Mouse (Mus musculus): ENCODE measurements around the gene Gm36210. TPM values are rescaled to one million over a fixed set of nuclear protein-coding genes. Genes with fewer than 3 reads are reported as not detected.

Gene Gm36210
- polyA plus RNA-seq, 1 experiment from 2014 or later, result not detected

GRCm38 (mm10) chr7:4857321-4857720 is 49.0 kb downstream of the Gm36210 start:
- WGBS (ENCODE audit: insufficient replicate concordance), result 62% methylated on average over 7 of the region's 7 CpGs
- Histone ChIP-seq H3K27me3 (ENCODE audit: insufficient read depth, low read length) (no peaks in the 10 kb centered on the region), H3K4me3 (ENCODE audit: low read depth, low read length) (no peak overlapping the region), H3K27ac (ENCODE audit: low read depth) (no peak overlapping the region), H3K9ac (replicated peaks) (no peak overlapping the region), H3K9me3 (ENCODE audit: low read length) (no peaks in the 10 kb centered on the region), H3K4me1 (ENCODE audit: insufficient read depth) (peaks cover 4% of the 10 kb centered on the region), H3K36me3 (replicated peaks; ENCODE audit: insufficient read depth, low read length) (no peaks in the 10 kb centered on the region), H3K4me2 (ENCODE audit: low read depth, low read length) (no peak overlapping the region)
- ATAC-seq, result no peak
- TF ChIP-seq EP300 (IDR thresholded peaks at IDR 0.05; ENCODE audit: low read depth), result no peak
- no peak for TF ChIP-seq CTCF (IDR thresholded peaks at IDR 0.05; ENCODE audit: low read depth)
- DNase-seq, result no peak

GRCm38 (mm10) chr7:4856508-4856907 is 49.8 kb downstream of the Gm36210 start:
- peaks cover 4% of the 10 kb centered on the region for H3K4me1 ChIP-seq (ENCODE audit: insufficient read depth)
- no peaks in the 10 kb centered on the region for H3K9me3 ChIP-seq (ENCODE audit: low read length)
- no peak for DNase-seq
- no peak overlapping the region for H3K9ac ChIP-seq (replicated peaks)
- TF ChIP-seq EP300 (IDR thresholded peaks at IDR 0.05; ENCODE audit: low read depth), result no peak
- no peak for TF ChIP-seq CTCF (IDR thresholded peaks at IDR 0.05; ENCODE audit: low read depth)
- H3K4me3 ChIP-seq (ENCODE audit: low read depth, low read length), result no peak overlapping the region
- no peak for ATAC-seq
- H3K36me3 ChIP-seq (replicated peaks; ENCODE audit: insufficient read depth, low read length), result no peaks in the 10 kb centered on the region
- no peak overlapping the region for H3K27ac ChIP-seq (ENCODE audit: low read depth)
- 57% methylated on average over 9 of the region's 9 CpGs for WGBS (ENCODE audit: insufficient replicate concordance)
- H3K4me2 ChIP-seq (ENCODE audit: low read depth, low read length), result no peak overlapping the region
- no peaks in the 10 kb centered on the region for H3K27me3 ChIP-seq (ENCODE audit: insufficient read depth, low read length)

GRCm38 (mm10) chr7:4853613-4854012 is 52.7 kb downstream of the Gm36210 start:
- Histone ChIP-seq H3K4me3 (ENCODE audit: low read depth, low read length) (no peak overlapping the region), H3K27ac (ENCODE audit: low read depth) (no peak overlapping the region), H3K27me3 (ENCODE audit: insufficient read depth, low read length) (no peaks in the 10 kb centered on the region), H3K36me3 (replicated peaks; ENCODE audit: insufficient read depth, low read length) (no peaks in the 10 kb centered on the region), H3K9me3 (ENCODE audit: low read length) (no peaks in the 10 kb centered on the region), H3K4me2 (ENCODE audit: low read depth, low read length) (no peak overlapping the region), H3K4me1 (ENCODE audit: insufficient read depth) (no peaks in the 10 kb centered on the region), H3K9ac (replicated peaks) (no peak overlapping the region)
- TF ChIP-seq EP300 (IDR thresholded peaks at IDR 0.05; ENCODE audit: low read depth), result no peak
- TF ChIP-seq CTCF (IDR thresholded peaks at IDR 0.05; ENCODE audit: low read depth), result no peak
- DNase-seq (no peak), ATAC-seq (no peak)
- WGBS (ENCODE audit: insufficient replicate concordance), result 58% methylated on average over 3 of the region's 3 CpGs

- H3K27me3 ChIP-seq (ENCODE audit: insufficient read depth, low read length), result no peaks in the 10 kb centered on the region
- no peaks in the 10 kb centered on the region for H3K4me1 ChIP-seq (ENCODE audit: insufficient read depth)
- DNase-seq, result no peak
- H3K9ac ChIP-seq (replicated peaks), result no peak overlapping the region
- no peak overlapping the region for H3K27ac ChIP-seq (ENCODE audit: low read depth)
- no peak overlapping the region for H3K4me2 ChIP-seq (ENCODE audit: low read depth, low read length)
- TF ChIP-seq CTCF (IDR thresholded peaks at IDR 0.05; ENCODE audit: low read depth) (no peak), EP300 (IDR thresholded peaks at IDR 0.05; ENCODE audit: low read depth) (no peak)
- H3K36me3 ChIP-seq (replicated peaks; ENCODE audit: insufficient read depth, low read length), result no peaks in the 10 kb centered on the region
- no peak overlapping the region for H3K4me3 ChIP-seq (ENCODE audit: low read depth, low read length)
- 72% methylated on average over 8 of the region's 8 CpGs for WGBS (ENCODE audit: insufficient replicate concordance)
- no peak for ATAC-seq
- H3K9me3 ChIP-seq (ENCODE audit: low read length), result no peaks in the 10 kb centered on the region; the same call in 1 of the 2 replicates
These were observed 55.0 kb downstream of the Gm36210 start for GRCm38 (mm10) chr7:4851315-4851688.

GRCm38 (mm10) chr7:4850621-4851314 is 55.5 kb downstream of the Gm36210 start:
- H3K36me3 ChIP-seq (replicated peaks; ENCODE audit: insufficient read depth, low read length), result no peaks in the 10 kb centered on the region

GRCm38 (mm10) chr7:4849372-4849771 is 56.9 kb downstream of the Gm36210 start:
- no peak for TF ChIP-seq EP300 (IDR thresholded peaks at IDR 0.05; ENCODE audit: low read depth)
- no peak for TF ChIP-seq CTCF (IDR thresholded peaks at IDR 0.05; ENCODE audit: low read depth)
- ATAC-seq, result no peak
- no peak for DNase-seq
- Histone ChIP-seq H3K27ac (ENCODE audit: low read depth) (no peak overlapping the region), H3K4me3 (ENCODE audit: low read depth, low read length) (no peak overlapping the region), H3K4me2 (ENCODE audit: low read depth, low read length) (no peak overlapping the region), H3K27me3 (ENCODE audit: insufficient read depth, low read length) (peaks cover 16% of the 10 kb centered on the region), H3K36me3 (replicated peaks; ENCODE audit: insufficient read depth, low read length) (no peaks in the 10 kb centered on the region), H3K4me1 (ENCODE audit: insufficient read depth) (peaks cover 4% of the 10 kb centered on the region; the same call in 1 of the 2 replicates), H3K9ac (replicated peaks) (no peak overlapping the region), H3K9me3 (ENCODE audit: low read length) (no peaks in the 10 kb centered on the region; the same call in 1 of the 2 replicates)
- 54% methylated on average over 9 of the region's 9 CpGs for WGBS (ENCODE audit: insufficient replicate concordance)

More at GRCm38 (mm10) chr7:4850621-4851314, 55.5 kb downstream of the Gm36210 start:
- no peaks in the 10 kb centered on the region for H3K4me1 ChIP-seq (ENCODE audit: insufficient read depth)
- H3K4me3 ChIP-seq (ENCODE audit: low read depth, low read length), result no peak overlapping the region
- ATAC-seq (no peak), DNase-seq (no peak)
- H3K27ac ChIP-seq (ENCODE audit: low read depth), result no peak overlapping the region
- H3K27me3 ChIP-seq (ENCODE audit: insufficient read depth, low read length), result peaks cover 2% of the 10 kb centered on the region; the same call in 1 of the 2 replicates
- WGBS (ENCODE audit: insufficient replicate concordance), result 58% methylated on average over 11 of the region's 11 CpGs
- H3K9ac ChIP-seq (replicated peaks), result no peak overlapping the region
- no peak overlapping the region for H3K4me2 ChIP-seq (ENCODE audit: low read depth, low read length)
- TF ChIP-seq EP300 (IDR thresholded peaks at IDR 0.05; ENCODE audit: low read depth), result no peak
- TF ChIP-seq CTCF (IDR thresholded peaks at IDR 0.05; ENCODE audit: low read depth), result no peak
- no peaks in the 10 kb centered on the region; the same call in 1 of the 2 replicates for H3K9me3 ChIP-seq (ENCODE audit: low read length)

Other genes with a start within 250 kb of the Gm36210 start
- gene Ppp6r1, start 247.5 kb downstream of the Gm36210 start, polyA plus RNA-seq (2015; fragmentation: Nextera tagmentation; extraction: Ambion mirVana), result 3.8 and 4.5 TPM in 2 replicates
- gene Hspbp1, start 221.4 kb downstream of the Gm36210 start, polyA plus RNA-seq (2015; fragmentation: Nextera tagmentation; extraction: Ambion mirVana), result 27.6 and 33.1 TPM in 2 replicates
- gene Brsk1, start 215.9 kb downstream of the Gm36210 start, polyA plus RNA-seq (2015; fragmentation: Nextera tagmentation; extraction: Ambion mirVana), result not detected in 2 replicates
- 0.29 and 0.34 TPM in 2 replicates for gene Tmem150b, start 181.3 kb downstream of the Gm36210 start, polyA plus RNA-seq (2015; fragmentation: Nextera tagmentation; extraction: Ambion mirVana)
- gene Kmt5c, start 166.4 kb downstream of the Gm36210 start, polyA plus RNA-seq (2015; fragmentation: Nextera tagmentation; extraction: Ambion mirVana), result 25.9 and 33.6 TPM in 2 replicates
- 63.8 and 68.7 TPM in 2 replicates for gene Cox6b2, start 153.4 kb downstream of the Gm36210 start, polyA plus RNA-seq (2015; fragmentation: Nextera tagmentation; extraction: Ambion mirVana)
- not detected in 2 replicates for gene Fam71e2, start 135.2 kb downstream of the Gm36210 start, polyA plus RNA-seq (2015; fragmentation: Nextera tagmentation; extraction: Ambion mirVana)
- 0.07 TPM in 1 of 2 replicates, not detected in the other for gene Il11, start 123.7 kb downstream of the Gm36210 start, polyA plus RNA-seq (2015; fragmentation: Nextera tagmentation; extraction: Ambion mirVana)
- gene Tmem190, start 123.6 kb downstream of the Gm36210 start, polyA plus RNA-seq (2015; fragmentation: Nextera tagmentation; extraction: Ambion mirVana), result 0.34 TPM in 1 of 2 replicates, not detected in the other
- 23.6 and 24.2 TPM in 2 replicates for gene Tmem238, start 116.9 kb downstream of the Gm36210 start, polyA plus RNA-seq (2015; fragmentation: Nextera tagmentation; extraction: Ambion mirVana)
- 280 and 288 TPM in 2 replicates for gene Rpl28, start 113.6 kb downstream of the Gm36210 start, polyA plus RNA-seq (2015; fragmentation: Nextera tagmentation; extraction: Ambion mirVana)
- gene Ube2s, start 93.9 kb downstream of the Gm36210 start, polyA plus RNA-seq (2015; fragmentation: Nextera tagmentation; extraction: Ambion mirVana), result 135 and 139 TPM in 2 replicates
- gene Shisa7, start 61.8 kb downstream of the Gm36210 start, polyA plus RNA-seq (2015; fragmentation: Nextera tagmentation; extraction: Ambion mirVana), result not detected in 2 replicates
- gene Isoc2b, start 36.3 kb downstream of the Gm36210 start, polyA plus RNA-seq (2015; fragmentation: Nextera tagmentation; extraction: Ambion mirVana), result 8.0 and 8.3 TPM in 2 replicates
- 2.3 and 2.4 TPM in 2 replicates for gene Isoc2a, start 29.4 kb downstream of the Gm36210 start, polyA plus RNA-seq (2015; fragmentation: Nextera tagmentation; extraction: Ambion mirVana)
- 0.90 and 1.0 TPM in 2 replicates for gene Zfp628, start 8.7 kb upstream of the Gm36210 start, polyA plus RNA-seq (2015; fragmentation: Nextera tagmentation; extraction: Ambion mirVana)
- gene Nat14, start 15.5 kb upstream of the Gm36210 start, polyA plus RNA-seq (2015; fragmentation: Nextera tagmentation; extraction: Ambion mirVana), result 0.09 and 0.20 TPM in 2 replicates
- gene Ssc5d, start 19.3 kb upstream of the Gm36210 start, polyA plus RNA-seq (2015; fragmentation: Nextera tagmentation; extraction: Ambion mirVana), result 0.06 TPM in 2 replicates
- gene Sbk2, start 57.9 kb upstream of the Gm36210 start, polyA plus RNA-seq (2015; fragmentation: Nextera tagmentation; extraction: Ambion mirVana), result 0.09 TPM in 1 of 2 replicates, not detected in the other
- gene Sbk3, start 64.7 kb upstream of the Gm36210 start, polyA plus RNA-seq (2015; fragmentation: Nextera tagmentation; extraction: Ambion mirVana), result not detected in 2 replicates
- gene Zfp579, start 89.6 kb upstream of the Gm36210 start, polyA plus RNA-seq (2015; fragmentation: Nextera tagmentation; extraction: Ambion mirVana), result 3.2 and 4.0 TPM in 2 replicates
- 9.1 and 10.4 TPM in 2 replicates for gene Zfp524, start 107.9 kb upstream of the Gm36210 start, polyA plus RNA-seq (2015; fragmentation: Nextera tagmentation; extraction: Ambion mirVana)
- 9.6 and 10.1 TPM in 2 replicates for gene Fiz1, start 108.2 kb upstream of the Gm36210 start, polyA plus RNA-seq (2015; fragmentation: Nextera tagmentation; extraction: Ambion mirVana)
- 1.8 and 2.1 TPM in 2 replicates for gene Gm44973, start 109.0 kb upstream of the Gm36210 start, polyA plus RNA-seq (2015; fragmentation: Nextera tagmentation; extraction: Ambion mirVana)
- 1.2 and 1.3 TPM in 2 replicates for gene Zfp865, start 113.9 kb upstream of the Gm36210 start, polyA plus RNA-seq (2015; fragmentation: Nextera tagmentation; extraction: Ambion mirVana)
- gene Ccdc106, start 114.0 kb upstream of the Gm36210 start, polyA plus RNA-seq (2015; fragmentation: Nextera tagmentation; extraction: Ambion mirVana), result 0.12 TPM in 1 of 2 replicates, not detected in the other
- gene 4632433K11Rik, start 127.6 kb upstream of the Gm36210 start, polyA plus RNA-seq (2015; fragmentation: Nextera tagmentation; extraction: Ambion mirVana), result not detected in 2 replicates
- gene Zfp784, start 131.9 kb upstream of the Gm36210 start, polyA plus RNA-seq (2015; fragmentation: Nextera tagmentation; extraction: Ambion mirVana), result 1.9 and 2.4 TPM in 2 replicates
- 3.2 and 4.4 TPM in 2 replicates for gene Zfp580, start 145.0 kb upstream of the Gm36210 start, polyA plus RNA-seq (2015; fragmentation: Nextera tagmentation; extraction: Ambion mirVana)
- 34.7 and 36.8 TPM in 2 replicates for gene U2af2, start 155.6 kb upstream of the Gm36210 start, polyA plus RNA-seq (2015; fragmentation: Nextera tagmentation; extraction: Ambion mirVana)
- 34.7 and 38.0 TPM in 2 replicates for gene Epn1, start 173.7 kb upstream of the Gm36210 start, polyA plus RNA-seq (2015; fragmentation: Nextera tagmentation; extraction: Ambion mirVana)
- not detected in 2 replicates for gene Rfpl4, start 210.4 kb upstream of the Gm36210 start, polyA plus RNA-seq (2015; fragmentation: Nextera tagmentation; extraction: Ambion mirVana)
- gene Rasl2-9, start 219.4 kb upstream of the Gm36210 start, polyA plus RNA-seq (2015; fragmentation: Nextera tagmentation; extraction: Ambion mirVana), result 0.42 and 0.78 TPM in 2 replicates
- gene Vmn1r55, start 243.2 kb upstream of the Gm36210 start, polyA plus RNA-seq (2015; fragmentation: Nextera tagmentation; extraction: Ambion mirVana), result not detected in 2 replicates

Measured in liver, postnatal 0 days (tissue).